Mouse (Mus musculus) gastrocnemius, adult 8-10 months (tissue): ENCODE measurements around the gene Nudt19. TPM values are rescaled to one million over a fixed set of nuclear protein-coding genes. Genes with fewer than 3 reads are reported as not detected.

Source experiments
- total RNA-seq, 4 experiments: library from RNA; stranded (reverse); gene quantifications; 2 replicates each; pipeline ENCODE4 v1.2.4; 2022

The Nudt19 gene
- total RNA-seq, 4 experiments from 2014 or later: 49.2 to 61.5 (median 56.2) TPM

Other genes starting within 250 kb of the Nudt19 start
- 1 to 10 TPM; 6.8 to 7.8 (median 7.5) TPM for gene Gpatch1, start 237.9 kb downstream of the Nudt19 start, total RNA-seq
- gene Rhpn2, start 222.1 kb downstream of the Nudt19 start, total RNA-seq: 10 to 100 TPM in 1 of 4 experiments, 1 to 10 TPM in 3; 1.7 to 13.0 (median 3.2) TPM
- gene Faap24, start 159.5 kb downstream of the Nudt19 start, total RNA-seq: 1 to 10 TPM in 1 of 4 experiments, under 1 TPM in 3; 0.48 to 1.1 (median 0.92) TPM
- gene Cep89, start 159.3 kb downstream of the Nudt19 start, total RNA-seq: 1 to 10 TPM; 4.6 to 7.4 (median 5.4) TPM
- gene Slc7a9, start 107.5 kb downstream of the Nudt19 start, total RNA-seq: not detected
- gene Tdrd12, start 18.6 kb downstream of the Nudt19 start, total RNA-seq: not detected
- under 1 TPM in 2 of 4 experiments, not detected in 2; 0.04 to 0.10 TPM for gene Rgs9bp, start 29.3 kb upstream of the Nudt19 start, total RNA-seq
- gene Ankrd27, start 29.9 kb upstream of the Nudt19 start, total RNA-seq: 10 to 100 TPM in 3 of 4 experiments, 1 to 10 TPM in 1; 9.6 to 12.4 (median 10.4) TPM
- 100 to 1,000 TPM in 2 of 4 experiments, 10 to 100 TPM in 2; 89.8 to 131 (median 108) TPM for gene Pdcd5, start 91.2 kb upstream of the Nudt19 start, total RNA-seq
- gene Dpy19l3, start 198.2 kb upstream of the Nudt19 start, total RNA-seq: 1 to 10 TPM; 2.1 to 4.1 (median 3.6) TPM
- 10 to 100 TPM; 15.8 to 22.5 (median 17.7) TPM for gene Zfp507, start 246.7 kb upstream of the Nudt19 start, total RNA-seq